Comparison of ENCODE assay signal across 12 mouse cellular contexts in the genomic region with DNA sequence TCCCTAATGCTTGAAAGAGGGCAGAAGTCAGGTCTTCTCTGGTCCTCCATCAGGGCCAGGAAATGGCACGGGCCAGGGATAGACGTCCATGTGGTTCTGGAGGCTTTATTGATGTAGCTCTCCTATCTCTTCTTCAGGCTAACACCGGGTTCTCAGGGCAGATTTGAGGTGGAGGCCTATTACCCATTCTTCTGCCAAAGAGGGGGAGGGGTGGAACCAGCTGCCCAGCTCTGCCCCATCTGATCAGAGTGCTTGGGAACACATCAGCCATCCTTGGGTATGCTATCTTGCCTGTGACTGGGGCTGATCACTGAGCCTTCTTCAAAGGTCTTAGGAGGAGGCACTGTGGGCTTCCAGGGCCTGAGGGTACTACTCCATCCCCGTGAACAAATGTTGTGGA.
"Had no signal": no experiment of that assay in that cellular context is flagged by ENCODE, and none has a peak within 500 bp of the region (broad histone marks: within the 10 kb centered on the region; RNA-seq: fewer than 3 reads in every experiment).

No protein-coding gene starts in this region.

- DNase-seq: left cerebral cortex, postnatal 4 days; liver; liver, embryonic 13.5 days; liver, postnatal 0 days; lung, adult 18-20 months; lung, adult 2 months; lung, embryonic 14.5 days; lung, postnatal 10 days; lung, postnatal 14 days; lung, postnatal 36 days; lung, postnatal 4 days; midbrain, embryonic 14.5 days had no signal
